8 mouse cellular contexts compared by ENCODE assay signal in the genomic region with DNA sequence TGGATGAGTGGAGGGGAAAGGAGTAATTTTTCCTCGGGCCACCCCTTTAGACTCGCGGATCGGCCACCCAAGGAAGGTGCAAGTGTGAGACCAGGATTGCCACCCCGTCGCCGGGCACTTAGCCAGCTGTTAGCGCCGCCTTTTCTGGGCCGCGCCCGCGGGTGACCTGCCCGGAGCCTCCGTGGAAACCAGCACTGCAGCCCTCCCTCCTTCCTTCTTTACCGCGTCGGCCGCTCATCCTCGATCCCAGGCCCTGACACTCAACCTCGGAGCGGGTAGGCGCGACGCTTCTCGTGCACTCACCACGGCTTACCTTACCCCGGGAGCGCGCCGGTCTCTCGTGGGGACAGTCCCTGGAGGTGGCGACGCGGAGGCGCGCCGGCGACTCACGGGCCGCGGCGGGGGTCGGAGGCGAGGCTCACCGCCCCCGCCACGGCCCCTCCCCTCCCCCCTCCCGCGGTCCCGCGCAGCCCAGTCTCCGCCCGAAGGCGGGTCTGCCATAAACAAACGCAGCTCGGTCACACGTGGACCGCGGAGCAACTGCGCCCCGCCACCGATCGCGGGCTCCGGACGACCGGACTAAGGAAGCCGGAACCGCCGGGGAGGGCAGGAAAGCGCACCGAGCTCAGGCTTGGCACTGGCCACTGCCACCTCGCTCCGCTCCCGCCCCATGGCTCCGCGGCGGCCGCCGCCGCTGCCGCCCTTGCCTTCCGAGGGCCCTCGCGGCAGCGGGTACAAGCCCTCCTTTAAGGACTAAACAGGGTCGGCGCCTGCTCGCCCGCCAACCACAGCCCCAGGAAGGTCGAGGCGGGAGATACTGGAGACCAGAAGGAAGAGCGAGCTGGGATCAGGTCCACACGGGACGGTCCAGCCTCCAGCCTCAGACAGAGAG. TPM values are rescaled to one million over a fixed set of nuclear protein-coding genes. Genes with fewer than 3 reads are reported as not detected.
A peak's percentile ranks its signal among the peaks of the same experiment; 100 is the strongest.
DNase-seq lines count a peak whose midpoint lies in the region; ATAC-seq lines count a peak whose summit lies in the region.
"Had no signal": no experiment of that assay in that cellular context is flagged by ENCODE, and none has a peak within 500 bp of the region (broad histone marks: within the 10 kb centered on the region; RNA-seq: fewer than 3 reads in every experiment).

TSS of gene Sim2 (plus strand) at position 221 of the 892 bp plus-strand sequence.

- H3K9me3 ChIP-seq in embryonic facial prominence, embryonic 15.5 days (replicated peaks) = no peaks in the 10 kb centered on the region
- H3K9me3 ChIP-seq in hindbrain, embryonic 16.5 days (ENCODE audit: control insufficient read depth, low read length) = no peaks in the 10 kb centered on the region
- H3K9me3 ChIP-seq in liver, embryonic 13.5 days (replicated peaks) = no peaks in the 10 kb centered on the region
- no peaks in the 10 kb centered on the region for H3K9me3 ChIP-seq in neural tube, embryonic 14.5 days (ENCODE audit: control insufficient read depth, low read length)

- H3K27ac ChIP-seq in embryonic facial prominence, embryonic 15.5 days (replicated peaks) = no peak within 1 kb of the TSS
- H3K27ac ChIP-seq in hindbrain, embryonic 16.5 days (ENCODE audit: low read depth, low read length) = no peak within 1 kb of the TSS
- no peak within 1 kb of the TSS for H3K27ac ChIP-seq in liver, embryonic 13.5 days
- no peak within 1 kb of the TSS for H3K27ac ChIP-seq in neural tube, embryonic 14.5 days (ENCODE audit: low read depth, low read length)

- peak; percentile 51 to 55 for DNase-seq in adrenal gland, postnatal 36 days
- no peak for DNase-seq in liver, embryonic 13.5 days

- ATAC-seq in embryonic facial prominence, embryonic 15.5 days (ENCODE audit: insufficient number of reproducible peaks, low FRiP score, low TSS enrichment, low read depth) = 0 out of 2 replicates have a peak, but pooled peaks have one; percentile 21
- ATAC-seq in hindbrain, embryonic 16.5 days = no peak
- no peak for ATAC-seq in liver, embryonic 13.5 days (ENCODE audit: low read depth)
- no peak for ATAC-seq in neural tube, embryonic 14.5 days (ENCODE audit: low read depth)
- no peak for ATAC-seq in frontal cortex, adult (ENCODE audit: low TSS enrichment)
- no peak for ATAC-seq in activated CD4-positive, CD25-positive, alpha-beta regulatory T cell, adult 4 months

- peaks cover 98% of the 10 kb centered on the region for H3K27me3 ChIP-seq in embryonic facial prominence, embryonic 15.5 days
- H3K27me3 ChIP-seq in hindbrain, embryonic 16.5 days (replicated peaks; ENCODE audit: control insufficient read depth, insufficient read depth, low read length) = peaks cover 66% of the 10 kb centered on the region
- peaks cover 99% of the 10 kb centered on the region for H3K27me3 ChIP-seq in liver, embryonic 13.5 days
- H3K27me3 ChIP-seq in neural tube, embryonic 14.5 days (ENCODE audit: control insufficient read depth, insufficient read depth, low read length) = peaks cover 74% of the 10 kb centered on the region

- H3K4me2 ChIP-seq in embryonic facial prominence, embryonic 15.5 days (replicated peaks) = peak within 1 kb of the TSS; percentile 72
- peak within 1 kb of the TSS; percentile 40 for H3K4me2 ChIP-seq in hindbrain, embryonic 16.5 days (ENCODE audit: low read length)
- H3K4me2 ChIP-seq in liver, embryonic 13.5 days = peak within 1 kb of the TSS; percentile 52
- peak within 1 kb of the TSS; percentile 14; the same call in 1 of the 2 replicates for H3K4me2 ChIP-seq in neural tube, embryonic 14.5 days (ENCODE audit: low read depth, low read length)

- WGBS in embryonic facial prominence, embryonic 15.5 days = under 1% methylated on average over 95 of the region's 96 CpGs
- WGBS in hindbrain, embryonic 16.5 days = 0% methylated on average over 75 of the region's 96 CpGs
- WGBS in liver, embryonic 13.5 days (ENCODE audit: insufficient replicate concordance) = under 1% methylated on average over 90 of the region's 96 CpGs
- under 1% methylated on average over 95 of the region's 96 CpGs for WGBS in neural tube, embryonic 14.5 days

- H3K36me3 ChIP-seq in embryonic facial prominence, embryonic 15.5 days = no peaks in the 10 kb centered on the region
- no peaks in the 10 kb centered on the region for H3K36me3 ChIP-seq in hindbrain, embryonic 16.5 days (ENCODE audit: control insufficient read depth, insufficient read depth, low read length)
- H3K36me3 ChIP-seq in liver, embryonic 13.5 days = no peaks in the 10 kb centered on the region
- H3K36me3 ChIP-seq in neural tube, embryonic 14.5 days (ENCODE audit: control insufficient read depth, insufficient read depth, low read length) = no peaks in the 10 kb centered on the region

- H3K4me1 ChIP-seq in embryonic facial prominence, embryonic 15.5 days = peaks cover 38% of the 10 kb centered on the region
- H3K4me1 ChIP-seq in hindbrain, embryonic 16.5 days (ENCODE audit: control insufficient read depth, insufficient read depth, low read depth, low read length) = peaks cover 5% of the 10 kb centered on the region; the same call in 1 of the 2 replicates
- peaks cover 9% of the 10 kb centered on the region for H3K4me1 ChIP-seq in liver, embryonic 13.5 days (replicated peaks)
- 0 out of 2 replicates have a peak, but pooled peaks cover 4% of the 10 kb centered on the region for H3K4me1 ChIP-seq in neural tube, embryonic 14.5 days (ENCODE audit: control insufficient read depth, insufficient read depth, low read length)

- H3K4me3 ChIP-seq in embryonic facial prominence, embryonic 15.5 days (replicated peaks) = peak within 1 kb of the TSS; percentile 43
- H3K4me3 ChIP-seq in hindbrain, embryonic 16.5 days (ENCODE audit: low read length) = peak within 1 kb of the TSS; percentile 21
- H3K4me3 ChIP-seq in liver, embryonic 13.5 days (replicated peaks) = peak within 1 kb of the TSS; percentile 31
- peak within 1 kb of the TSS; percentile 12; the same call in 1 of the 2 replicates for H3K4me3 ChIP-seq in neural tube, embryonic 14.5 days (ENCODE audit: low read depth, low read length)

- H3K9ac ChIP-seq in embryonic facial prominence, embryonic 15.5 days = peak within 1 kb of the TSS; percentile 12; the same call in 1 of the 2 replicates
- H3K9ac ChIP-seq in hindbrain, embryonic 16.5 days (ENCODE audit: low read depth, low read length) = no peak within 1 kb of the TSS
- H3K9ac ChIP-seq in liver, embryonic 13.5 days = no peak within 1 kb of the TSS
- no peak within 1 kb of the TSS for H3K9ac ChIP-seq in neural tube, embryonic 14.5 days (replicated peaks; ENCODE audit: low read depth, low read length)

RNA-seq across cellular contexts. Expression of gene Sim2, which starts in this region (rescaled TPM):
- total RNA-seq in adrenal gland, postnatal 36 days (2021) = not detected
- 0.85 and 1.0 TPM in 2 replicates for polyA plus RNA-seq in embryonic facial prominence, embryonic 15.5 days (2015; fragmentation: Nextera tagmentation; extraction: Ambion mirVana)
- polyA plus RNA-seq in hindbrain, embryonic 16.5 days (2015; fragmentation: Nextera tagmentation; extraction: Ambion mirVana) = 0.10 TPM in 1 of 2 replicates, not detected in the other
- polyA plus RNA-seq in liver, embryonic 13.5 days (2015; fragmentation: Nextera tagmentation; extraction: Ambion mirVana) = not detected in 2 replicates
- polyA plus RNA-seq in neural tube, embryonic 14.5 days (2014; fragmentation: Nextera tagmentation; extraction: Ambion mirVana) = 0.08 TPM in 1 of 2 replicates, not detected in the other
- not detected for polyA plus RNA-seq in activated CD4-positive, CD25-positive, alpha-beta regulatory T cell, adult 4 months (2017; shearing (Covaris generic))
- total RNA-seq: neutrophil, adult 5-6 weeks had no signal

Comparison
In these comparisons a context has a peak if more than half of its experiments do, and no peak if none do; other contexts are left out.
1. Peak in DNase-seq in adrenal gland, postnatal 36 days; RNA of the gene not detected or under 1 TPM.
2. H3K4me2 ChIP-seq: peak in every context shown above with its lines; median percentile 72 in embryonic facial prominence, embryonic 15.5 days; 52 in liver, embryonic 13.5 days; 40 in hindbrain, embryonic 16.5 days; 14 in neural tube, embryonic 14.5 days.